Mouse (Mus musculus) forebrain, embryonic 15.5 days (tissue): ENCODE measurements around the gene Leng9. TPM values are rescaled to one million over a fixed set of nuclear protein-coding genes. Genes with fewer than 3 reads are reported as not detected.

ENCODE experiments used
- ATAC-seq: fragments of 200-750 bp; cut with Nextera tagmentation; replicated peaks from 2 replicates; pipeline ENCODE4 v1.8.0; 2017; ENCODE audit warnings: mild to moderate bottlenecking, moderate TSS enrichment, moderate library complexity
- H3K27ac ChIP-seq: fragments of 300-500 bp; sonication (generic); replicated peaks from 2 replicates; pipeline ENCODE4 v1.5.1; 2015; ENCODE audit warnings: mild to moderate bottlenecking, inconsistent platforms
- H3K27me3 ChIP-seq: fragments of 300-500 bp; sonication (generic); 2 replicates; pipeline ENCODE4 v1.6.1; 2015; ENCODE audit warnings: inconsistent platforms
- H3K36me3 ChIP-seq: fragments of 300-500 bp; sonication (generic); 2 replicates; pipeline ENCODE4 v1.6.1; 2015; ENCODE audit warnings: mild to moderate bottlenecking, inconsistent platforms
- H3K4me1 ChIP-seq: fragments of 300-500 bp; sonication (generic); 2 replicates; pipeline ENCODE4 v1.6.1; 2015; ENCODE audit warnings: inconsistent platforms
- H3K4me2 ChIP-seq: fragments of 300-500 bp; sonication (generic); replicated peaks from 2 replicates; pipeline ENCODE4 v1.6.1; 2015; ENCODE audit warnings: mild to moderate bottlenecking, inconsistent platforms
- H3K4me3 ChIP-seq: fragments of 300-500 bp; sonication (generic); 2 replicates; pipeline ENCODE4 v1.5.1; 2015; ENCODE audit warnings: mild to moderate bottlenecking, inconsistent platforms
- H3K9ac ChIP-seq: fragments of 300-500 bp; sonication (generic); replicated peaks from 2 replicates; pipeline ENCODE4 v1.6.1; 2015; ENCODE audit warnings: mild to moderate bottlenecking, inconsistent platforms
- H3K9me3 ChIP-seq: fragments of 300-500 bp; sonication (generic); 2 replicates; pipeline ENCODE4 v1.6.1; 2016; ENCODE audit warnings: inconsistent platforms
- WGBS: fragments of 180-500 bp; shearing (Covaris S2); methylation state at CpG from one replicate; pipeline ENCODE4 v1.1.7; 2015; ENCODE audit warnings: mixed read lengths; 5-methylcytosine and 5-hydroxymethylcytosine counted together
- polyA plus RNA-seq: library from polyadenylated mRNA; unstranded; fragments of >200 nt; fragmentation: Nextera tagmentation; extraction: Ambion mirVana; gene quantifications from 2 replicates; pipeline ENCODE4 v1.2.1, GENCODE M21; 2015

The Leng9 gene
- polyA plus RNA-seq, 1 experiment from 2014 or later, result 4.8 TPM

- Histone ChIP-seq H3K9ac (peak overlapping the region; percentile 75), H3K4me1 (peaks cover 28% of the 10 kb centered on the region), H3K27me3 (peaks cover 19% of the 10 kb centered on the region; the same call in 1 of the 2 replicates), H3K9me3 (no peaks in the 10 kb centered on the region), H3K36me3 (peaks cover 36% of the 10 kb centered on the region), H3K4me3 (peak overlapping the region; percentile 76), H3K4me2 (peak overlapping the region; percentile 96), H3K27ac (peak overlapping the region; percentile 86)
- peak; percentile 80 for ATAC-seq
- WGBS, result under 1% methylated on average over 64 of the region's 64 CpGs
These were observed 742 bp downstream of the Leng9 start for GRCm38 (mm10) chr7:4149209-4150054.

GRCm38 (mm10) chr7:4148341-4149208 lies 1.6 kb downstream of the Leng9 start:
- ATAC-seq, result peak; percentile 20; the same call in 1 of the 2 replicates
- Histone ChIP-seq H3K9ac (peak overlapping the region; percentile 75), H3K4me1 (peaks cover 28% of the 10 kb centered on the region), H3K36me3 (peaks cover 44% of the 10 kb centered on the region), H3K4me2 (peak overlapping the region; percentile 96), H3K4me3 (peak overlapping the region; percentile 76), H3K27ac (peak overlapping the region; percentile 86), H3K9me3 (no peaks in the 10 kb centered on the region), H3K27me3 (peaks cover 19% of the 10 kb centered on the region; the same call in 1 of the 2 replicates)
- 27% methylated on average over 18 of the region's 18 CpGs for WGBS

GRCm38 (mm10) chr7:4147836-4148235 lies 2.3 kb downstream of the Leng9 start:
- no peak for ATAC-seq
- Histone ChIP-seq H3K9ac (no peak overlapping the region), H3K4me2 (no peak overlapping the region), H3K27ac (no peak overlapping the region), H3K36me3 (peaks cover 52% of the 10 kb centered on the region), H3K4me3 (0 out of 2 replicates have a peak overlapping the region, but pooled peaks have one; percentile 76), H3K4me1 (peaks cover 28% of the 10 kb centered on the region), H3K27me3 (peaks cover 16% of the 10 kb centered on the region; the same call in 1 of the 2 replicates), H3K9me3 (no peaks in the 10 kb centered on the region)
- WGBS, result 88% methylated on average over 4 of the region's 4 CpGs

- no peak for ATAC-seq
- H3K27me3 ChIP-seq, result peaks cover 16% of the 10 kb centered on the region; the same call in 1 of the 2 replicates
- no peak overlapping the region for H3K9ac ChIP-seq
- no peaks in the 10 kb centered on the region for H3K9me3 ChIP-seq
- peaks cover 56% of the 10 kb centered on the region for H3K36me3 ChIP-seq
- 93% methylated on average over 20 of the region's 20 CpGs for WGBS
- H3K4me1 ChIP-seq, result peaks cover 28% of the 10 kb centered on the region
- H3K4me2 ChIP-seq, result no peak overlapping the region
- H3K4me3 ChIP-seq, result no peak overlapping the region
- no peak overlapping the region for H3K27ac ChIP-seq
These were observed 2.8 kb downstream of the Leng9 start for GRCm38 (mm10) chr7:4147371-4147770.

- 91% methylated on average over 23 of the region's 23 CpGs for WGBS
- peaks cover 65% of the 10 kb centered on the region for H3K36me3 ChIP-seq
- no peak for ATAC-seq
- no peak overlapping the region for H3K27ac ChIP-seq
- no peak overlapping the region for H3K4me3 ChIP-seq
- H3K27me3 ChIP-seq, result peaks cover 9% of the 10 kb centered on the region; the same call in 1 of the 2 replicates
- H3K4me1 ChIP-seq, result peaks cover 27% of the 10 kb centered on the region
- no peaks in the 10 kb centered on the region for H3K9me3 ChIP-seq
- no peak overlapping the region for H3K4me2 ChIP-seq
- H3K9ac ChIP-seq, result no peak overlapping the region
These were observed 3.7 kb downstream of the Leng9 start for GRCm38 (mm10) chr7:4146241-4147180.

GRCm38 (mm10) chr7:4145552-4146190 lies 4.5 kb downstream of the Leng9 start:
- no peak overlapping the region for H3K4me3 ChIP-seq
- peaks cover under 1% of the 10 kb centered on the region; the same call in 1 of the 2 replicates for H3K27me3 ChIP-seq
- peaks cover 19% of the 10 kb centered on the region for H3K4me1 ChIP-seq
- WGBS, result 65% methylated on average over 6 of the region's 6 CpGs
- H3K9me3 ChIP-seq, result no peaks in the 10 kb centered on the region
- ATAC-seq, result no peak
- no peak overlapping the region for H3K27ac ChIP-seq
- H3K36me3 ChIP-seq, result peaks cover 73% of the 10 kb centered on the region
- H3K9ac ChIP-seq, result no peak overlapping the region
- no peak overlapping the region for H3K4me2 ChIP-seq

- Histone ChIP-seq H3K4me3 (no peak overlapping the region), H3K9ac (no peak overlapping the region), H3K36me3 (peaks cover 80% of the 10 kb centered on the region), H3K4me1 (peaks cover 12% of the 10 kb centered on the region), H3K4me2 (no peak overlapping the region), H3K27ac (no peak overlapping the region), H3K27me3 (no peaks in the 10 kb centered on the region), H3K9me3 (no peaks in the 10 kb centered on the region)
- WGBS, result 95% methylated on average over 20 of the region's 20 CpGs
- ATAC-seq, result no peak
These were observed 5.2 kb downstream of the Leng9 start for GRCm38 (mm10) chr7:4144766-4145551.

- no peak overlapping the region for H3K4me2 ChIP-seq
- H3K36me3 ChIP-seq, result peaks cover 89% of the 10 kb centered on the region
- no peak overlapping the region for H3K9ac ChIP-seq
- no peak overlapping the region for H3K27ac ChIP-seq
- no peaks in the 10 kb centered on the region for H3K27me3 ChIP-seq
- 97% methylated on average over 13 of the region's 13 CpGs for WGBS
- no peak for ATAC-seq
- no peaks in the 10 kb centered on the region for H3K9me3 ChIP-seq
- H3K4me3 ChIP-seq, result no peak overlapping the region
- H3K4me1 ChIP-seq, result peaks cover 9% of the 10 kb centered on the region
These were observed 6.1 kb downstream of the Leng9 start for GRCm38 (mm10) chr7:4144046-4144445.

- no peaks in the 10 kb centered on the region for H3K9me3 ChIP-seq
- 97% methylated on average over 19 of the region's 19 CpGs for WGBS
- H3K27ac ChIP-seq, result no peak overlapping the region
- ATAC-seq, result no peak
- H3K27me3 ChIP-seq, result no peaks in the 10 kb centered on the region
- H3K9ac ChIP-seq, result no peak overlapping the region
- peaks cover 9% of the 10 kb centered on the region for H3K4me1 ChIP-seq
- no peak overlapping the region for H3K4me2 ChIP-seq
- peaks cover 95% of the 10 kb centered on the region for H3K36me3 ChIP-seq
- no peak overlapping the region for H3K4me3 ChIP-seq
These were observed 6.7 kb downstream of the Leng9 start for GRCm38 (mm10) chr7:4143506-4143905.

GRCm38 (mm10) chr7:4142796-4143445 lies 7.3 kb downstream of the Leng9 start:
- Histone ChIP-seq H3K4me2 (no peak overlapping the region), H3K27ac (no peak overlapping the region), H3K36me3 (peaks cover 94% of the 10 kb centered on the region), H3K9me3 (no peaks in the 10 kb centered on the region), H3K4me3 (no peak overlapping the region), H3K4me1 (peaks cover 10% of the 10 kb centered on the region), H3K27me3 (no peaks in the 10 kb centered on the region), H3K9ac (no peak overlapping the region)
- WGBS, result 94% methylated on average over 10 of the region's 10 CpGs
- no peak for ATAC-seq
